Mouse (Mus musculus): ENCODE data around the gene Spaca6. TPM values are rescaled to one million over a fixed set of nuclear protein-coding genes. Genes with fewer than 3 reads are reported as not detected.

Gene Spaca6
- polyA plus RNA-seq, 1 experiment from 2014 or later: 32.8 TPM

GRCm38 (mm10) chr17:17870892-17871550 is 44.1 kb downstream of the Spaca6 start:
- no peak for ATAC-seq (ENCODE audit: insufficient number of reproducible peaks, low FRiP score, low TSS enrichment, low read depth)
- Histone ChIP-seq H3K27ac (replicated peaks) (no peak overlapping the region), H3K9ac (no peak overlapping the region), H3K9me3 (replicated peaks) (no peaks in the 10 kb centered on the region; the same call in 1 of the 2 replicates), H3K4me2 (replicated peaks) (no peak overlapping the region), H3K4me1 (no peaks in the 10 kb centered on the region), H3K27me3 (no peaks in the 10 kb centered on the region), H3K36me3 (no peaks in the 10 kb centered on the region), H3K4me3 (replicated peaks) (no peak overlapping the region)
- 79% methylated on average over 2 of the region's 2 CpGs for WGBS

- 79% methylated on average over 2 of the region's 2 CpGs for WGBS
- no peak for ATAC-seq (ENCODE audit: insufficient number of reproducible peaks, low FRiP score, low TSS enrichment, low read depth)
- no peak overlapping the region for H3K4me2 ChIP-seq (replicated peaks)
These were observed 44.7 kb downstream of the Spaca6 start for GRCm38 (mm10) chr17:17871697-17872096.

GRCm38 (mm10) chr17:17879347-17879746 is 52.4 kb downstream of the Spaca6 start:
- H3K4me2 ChIP-seq (replicated peaks): no peak overlapping the region
- H3K36me3 ChIP-seq: no peaks in the 10 kb centered on the region
- no peaks in the 10 kb centered on the region for H3K27me3 ChIP-seq
- 79% methylated on average over 1 of the region's 1 CpGs for WGBS
- no peaks in the 10 kb centered on the region for H3K9me3 ChIP-seq (replicated peaks)
- H3K27ac ChIP-seq (replicated peaks): no peak overlapping the region
- H3K4me3 ChIP-seq (replicated peaks): no peak overlapping the region
- no peak for ATAC-seq (ENCODE audit: insufficient number of reproducible peaks, low FRiP score, low TSS enrichment, low read depth)
- H3K9ac ChIP-seq: no peak overlapping the region
- no peaks in the 10 kb centered on the region for H3K4me1 ChIP-seq

More at GRCm38 (mm10) chr17:17871697-17872096, 44.7 kb downstream of the Spaca6 start:
- Histone ChIP-seq H3K27me3 (no peaks in the 10 kb centered on the region), H3K4me3 (replicated peaks) (no peak overlapping the region), H3K9ac (no peak overlapping the region), H3K36me3 (no peaks in the 10 kb centered on the region), H3K4me1 (no peaks in the 10 kb centered on the region), H3K27ac (replicated peaks) (no peak overlapping the region), H3K9me3 (replicated peaks) (no peaks in the 10 kb centered on the region; the same call in 1 of the 2 replicates)

GRCm38 (mm10) chr17:17882672-17883071 is 55.7 kb downstream of the Spaca6 start:
- H3K9me3 ChIP-seq (replicated peaks): no peaks in the 10 kb centered on the region
- ATAC-seq (ENCODE audit: insufficient number of reproducible peaks, low FRiP score, low TSS enrichment, low read depth): no peak
- WGBS: 84% methylated on average over 3 of the region's 3 CpGs

GRCm38 (mm10) chr17:17883840-17884239 is 56.9 kb downstream of the Spaca6 start, which contains the start of gene Fpr1:
Fpr1 (minus strand) TSS chr17:17883940.
- 51% methylated on average over 1 of the region's 1 CpGs for WGBS
- H3K4me1 ChIP-seq: no peaks in the 10 kb centered on the region
- ATAC-seq (ENCODE audit: insufficient number of reproducible peaks, low FRiP score, low TSS enrichment, low read depth): no peak
- H3K4me3 ChIP-seq (replicated peaks): no peak within 1 kb of the TSS
- H3K27me3 ChIP-seq: no peaks in the 10 kb centered on the region
- H3K27ac ChIP-seq (replicated peaks): no peak within 1 kb of the TSS
- H3K9ac ChIP-seq: no peak within 1 kb of the TSS
- H3K36me3 ChIP-seq: no peaks in the 10 kb centered on the region
- H3K9me3 ChIP-seq (replicated peaks): no peaks in the 10 kb centered on the region
- H3K4me2 ChIP-seq (replicated peaks): no peak within 1 kb of the TSS

More at GRCm38 (mm10) chr17:17882672-17883071, 55.7 kb downstream of the Spaca6 start:
- H3K4me2 ChIP-seq (replicated peaks): no peak overlapping the region
- no peak overlapping the region for H3K27ac ChIP-seq (replicated peaks)
- H3K9ac ChIP-seq: no peak overlapping the region
- H3K36me3 ChIP-seq: no peaks in the 10 kb centered on the region
- H3K27me3 ChIP-seq: no peaks in the 10 kb centered on the region
- H3K4me3 ChIP-seq (replicated peaks): no peak overlapping the region
- H3K4me1 ChIP-seq: no peaks in the 10 kb centered on the region

GRCm38 (mm10) chr17:17887774-17888248 is 60.9 kb downstream of the Spaca6 start, which contains the start of the genes Fpr2 and Fpr3:
Fpr2 (plus strand) TSS chr17:17887824.
Fpr3 (plus strand) TSS chr17:17887852.
- H3K4me3 ChIP-seq (replicated peaks): no peak within 1 kb of the TSS
- H3K9ac ChIP-seq: no peak within 1 kb of the TSS
- 49% methylated on average over 1 of the region's 1 CpGs for WGBS
- no peaks in the 10 kb centered on the region for H3K4me1 ChIP-seq
- H3K27ac ChIP-seq (replicated peaks): no peak within 1 kb of the TSS
- H3K27me3 ChIP-seq: no peaks in the 10 kb centered on the region
- ATAC-seq (ENCODE audit: insufficient number of reproducible peaks, low FRiP score, low TSS enrichment, low read depth): no peak
- no peak within 1 kb of the TSS for H3K4me2 ChIP-seq (replicated peaks)
- H3K9me3 ChIP-seq (replicated peaks): no peaks in the 10 kb centered on the region
- H3K36me3 ChIP-seq: no peaks in the 10 kb centered on the region

- ATAC-seq (ENCODE audit: insufficient number of reproducible peaks, low FRiP score, low TSS enrichment, low read depth): no peak
- Histone ChIP-seq H3K4me2 (replicated peaks) (no peak overlapping the region), H3K4me1 (no peaks in the 10 kb centered on the region), H3K36me3 (no peaks in the 10 kb centered on the region), H3K9ac (no peak overlapping the region), H3K9me3 (replicated peaks) (no peaks in the 10 kb centered on the region), H3K4me3 (replicated peaks) (no peak overlapping the region), H3K27me3 (no peaks in the 10 kb centered on the region), H3K27ac (replicated peaks) (no peak overlapping the region)
- WGBS: 74% methylated on average over 2 of the region's 2 CpGs
These were observed 62.9 kb downstream of the Spaca6 start for GRCm38 (mm10) chr17:17889732-17890425.

MicroRNAs within 50 kb of the gene (microRNA counts, 519-probe panel; counts per million panel counts)
- microRNA mmu-let-7e: 4,326 counts per million, percentile 96 among the panel's probes with 10 or more counts
- microRNA mmu-miR-125a-3p: 2,758 counts per million, percentile 65 among the panel's probes with 10 or more counts
- 4,484 counts per million, percentile 97 among the panel's probes with 10 or more counts for microRNA mmu-miR-125a-5p
- microRNA mmu-miR-99b: 3,638 counts per million, percentile 86 among the panel's probes with 10 or more counts

Small RNA genes within 50 kb of the gene (microRNA-seq; reads per million reads assigned to microRNA genes)
- gene Gm25927 (ENCODE audit: borderline number of aligned reads): not detected
- gene Mir125a (ENCODE audit: borderline number of aligned reads): 4,391 reads per million, percentile 88 among the genes with 10 or more reads in this experiment
- gene Mir99b (ENCODE audit: borderline number of aligned reads): 17,566 reads per million, percentile 97 among the genes with 10 or more reads in this experiment
- not detected for gene Mirlet7e (ENCODE audit: borderline number of aligned reads)

Other genes starting within 250 kb of the Spaca6 start
- 9.8 and 10.4 TPM in 2 replicates for gene Lnpep, start 202.1 kb upstream of the Spaca6 start, polyA plus RNA-seq (2015; fragmentation: Nextera tagmentation; extraction: Ambion mirVana)
- gene Vmn2r90, start 123.4 kb upstream of the Spaca6 start, polyA plus RNA-seq (2015; fragmentation: Nextera tagmentation; extraction: Ambion mirVana): not detected in 2 replicates
- gene Has1, start 28.0 kb downstream of the Spaca6 start, polyA plus RNA-seq (2015; fragmentation: Nextera tagmentation; extraction: Ambion mirVana): 1.4 and 1.5 TPM in 2 replicates
- 0.20 and 0.83 TPM in 2 replicates for gene Fpr1, start 56.8 kb downstream of the Spaca6 start, polyA plus RNA-seq (2015; fragmentation: Nextera tagmentation; extraction: Ambion mirVana)
- gene Fpr2, start 60.7 kb downstream of the Spaca6 start, polyA plus RNA-seq (2015; fragmentation: Nextera tagmentation; extraction: Ambion mirVana): 0.68 and 0.77 TPM in 2 replicates
- not detected in 2 replicates for gene Fpr3, start 60.7 kb downstream of the Spaca6 start, polyA plus RNA-seq (2015; fragmentation: Nextera tagmentation; extraction: Ambion mirVana)
- gene Fpr-rs4, start 194.6 kb downstream of the Spaca6 start, polyA plus RNA-seq (2015; fragmentation: Nextera tagmentation; extraction: Ambion mirVana): not detected in 2 replicates
- 0.03 TPM in 1 of 2 replicates, not detected in the other for gene Vmn2r124, start 222.3 kb downstream of the Spaca6 start, polyA plus RNA-seq (2015; fragmentation: Nextera tagmentation; extraction: Ambion mirVana)